Mouse (Mus musculus): Measurements from ENCODE around the gene Arhgef15. TPM values are rescaled to one million over a fixed set of nuclear protein-coding genes. Genes with fewer than 3 reads are reported as not detected.
"Not testable (repeated sequence)": the region's sequence is repeated elsewhere in the genome, so short reads cannot be mapped to it uniquely, and the experiment has no call there.

Gene Arhgef15
- polyA plus RNA-seq, 1 experiment from 2014 or later: 9.6 TPM

DNA sequence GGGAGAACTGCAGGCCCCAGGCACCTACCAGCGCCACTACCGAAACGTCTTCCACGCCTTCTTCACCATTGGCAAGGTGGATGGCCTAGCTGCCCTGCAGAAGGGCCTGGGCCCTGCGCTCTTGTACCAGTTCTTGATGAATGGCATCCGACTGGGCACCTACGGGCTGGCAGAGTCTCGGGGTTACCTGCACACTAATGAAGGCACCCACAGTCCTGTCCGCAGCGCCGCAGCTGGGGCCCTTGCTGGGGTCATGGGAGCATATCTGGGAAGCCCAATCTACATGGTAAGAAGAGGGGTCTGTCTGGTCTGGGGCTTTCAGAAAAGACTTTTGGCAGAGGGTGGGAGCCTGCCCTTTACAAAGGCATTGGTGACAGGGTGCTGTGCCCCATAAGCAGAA, 11.5 kb upstream of the Arhgef15 start:
- ATAC-seq (ENCODE audit: insufficient read depth, low FRiP score): no peak
- H3K4me1 ChIP-seq (ENCODE audit: control insufficient read depth, insufficient read depth, low read length): peaks cover 11% of the 10 kb centered on the region
- H3K36me3 ChIP-seq (ENCODE audit: control insufficient read depth, insufficient read depth, low read length): no peaks in the 10 kb centered on the region
- H3K27ac ChIP-seq (ENCODE audit: low read length): no peak overlapping the region
- no peak overlapping the region for H3K4me3 ChIP-seq (replicated peaks; ENCODE audit: low read length)
- WGBS: 84% methylated on average over 11 of the region's 11 CpGs
- 0 out of 2 replicates have a peak overlapping the region, but pooled peaks have one; percentile 52 for H3K9ac ChIP-seq (ENCODE audit: low read length)
- H3K27me3 ChIP-seq (ENCODE audit: control insufficient read depth, insufficient read depth, low read length): no peaks in the 10 kb centered on the region
- H3K9me3 ChIP-seq (replicated peaks; ENCODE audit: control insufficient read depth, low read length): no peaks in the 10 kb centered on the region
- H3K4me2 ChIP-seq (ENCODE audit: low read depth, low read length): peak overlapping the region; percentile 90; the same call in 1 of the 2 replicates

DNA sequence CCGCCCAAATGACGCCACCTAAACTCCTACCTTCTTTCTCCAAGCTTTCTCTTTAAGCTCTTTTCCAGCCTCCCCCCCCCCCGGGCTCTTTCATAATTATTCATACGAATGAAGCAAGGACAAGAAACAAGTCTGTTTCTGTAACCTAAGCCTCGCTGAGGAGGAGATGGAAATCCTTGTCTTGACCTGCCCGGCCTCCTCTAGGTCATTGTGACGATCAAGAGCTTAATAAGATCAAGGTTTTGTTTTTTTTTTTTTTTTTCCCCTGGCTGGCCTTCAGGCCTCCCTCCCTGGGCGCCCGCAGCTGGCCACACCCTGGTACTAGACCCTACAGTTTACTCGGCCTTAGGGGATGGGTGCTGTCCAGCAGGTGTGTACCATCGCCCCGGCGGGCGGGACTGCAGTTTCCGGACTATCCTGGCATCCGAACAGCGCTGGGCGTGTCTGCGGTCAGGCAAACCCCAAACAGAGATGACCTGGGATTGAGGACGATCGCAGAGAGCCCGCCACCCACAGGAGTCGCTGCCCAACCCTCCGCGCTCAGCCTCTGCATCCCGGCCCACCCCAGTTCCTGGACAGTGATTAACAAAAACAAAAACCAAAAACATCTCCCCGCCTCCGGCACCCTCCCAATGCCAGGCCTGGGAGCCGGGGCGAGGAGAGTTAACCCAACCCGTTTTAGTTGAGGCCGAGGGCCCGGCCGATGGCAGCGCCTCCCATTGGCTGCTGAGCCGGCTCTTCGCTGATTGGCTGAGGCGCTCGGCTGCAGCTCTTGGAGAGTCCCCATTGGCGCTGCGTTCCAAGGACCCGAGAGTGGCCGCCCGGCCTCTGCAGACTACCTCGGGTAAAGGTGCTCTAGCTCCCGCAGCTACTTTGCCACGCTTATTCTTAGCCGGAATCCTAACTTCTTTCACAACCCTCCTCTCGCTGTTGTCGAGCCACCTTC, 10.3 kb upstream of the Arhgef15 start, which contains the start of gene Slc25a35:
Gene Slc25a35, plus strand, starts transcription at position 795 of the 946 bp plus-strand sequence.
- WGBS: under 1% methylated on average over 50 of the region's 50 CpGs
- Histone ChIP-seq H3K9me3 (replicated peaks; ENCODE audit: control insufficient read depth, low read length) (no peaks in the 10 kb centered on the region), H3K27me3 (ENCODE audit: control insufficient read depth, insufficient read depth, low read length) (no peaks in the 10 kb centered on the region), H3K9ac (ENCODE audit: low read length) (peak within 1 kb of the TSS; percentile 62), H3K27ac (ENCODE audit: low read length) (peak within 1 kb of the TSS; percentile 66), H3K4me3 (replicated peaks; ENCODE audit: low read length) (peak within 1 kb of the TSS; percentile 60), H3K4me1 (ENCODE audit: control insufficient read depth, insufficient read depth, low read length) (peaks cover 7% of the 10 kb centered on the region), H3K4me2 (ENCODE audit: low read depth, low read length) (peak within 1 kb of the TSS; percentile 90), H3K36me3 (ENCODE audit: control insufficient read depth, insufficient read depth, low read length) (no peaks in the 10 kb centered on the region)
- peak; percentile 94 for ATAC-seq (ENCODE audit: insufficient read depth, low FRiP score)

DNA sequence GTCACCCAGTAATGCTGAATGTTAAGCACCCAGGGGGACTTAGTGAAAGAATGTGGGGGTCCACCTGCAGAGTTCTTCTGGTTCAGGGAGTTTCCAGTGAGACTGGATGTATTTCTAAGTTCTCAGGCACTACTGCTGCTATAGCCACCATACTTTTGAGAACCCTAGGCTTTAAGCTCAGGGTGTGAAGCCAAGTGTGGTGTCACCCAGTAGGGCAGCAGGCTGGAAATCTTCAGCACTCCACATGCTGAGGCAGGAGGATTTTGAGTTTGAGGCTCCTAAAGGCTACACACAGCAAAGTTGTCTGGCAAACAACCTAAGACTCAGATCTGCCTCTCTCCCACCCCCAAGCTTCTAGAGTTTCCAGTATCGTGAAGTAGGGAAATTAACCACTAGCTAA, 9.3 kb upstream of the Arhgef15 start:
- no peak overlapping the region for H3K9ac ChIP-seq (ENCODE audit: low read length)
- no peak overlapping the region for H3K27ac ChIP-seq (ENCODE audit: low read length)
- no peaks in the 10 kb centered on the region for H3K9me3 ChIP-seq (replicated peaks; ENCODE audit: control insufficient read depth, low read length)
- no peaks in the 10 kb centered on the region for H3K27me3 ChIP-seq (ENCODE audit: control insufficient read depth, insufficient read depth, low read length)
- H3K4me3 ChIP-seq (replicated peaks; ENCODE audit: low read length): no peak overlapping the region
- ATAC-seq (ENCODE audit: insufficient read depth, low FRiP score): no peak
- no peaks in the 10 kb centered on the region for H3K36me3 ChIP-seq (ENCODE audit: control insufficient read depth, insufficient read depth, low read length)
- peak overlapping the region; percentile 90; the same call in 1 of the 2 replicates for H3K4me2 ChIP-seq (ENCODE audit: low read depth, low read length)
- 33% methylated on average over 1 of the region's 1 CpGs for WGBS
- peaks cover 6% of the 10 kb centered on the region for H3K4me1 ChIP-seq (ENCODE audit: control insufficient read depth, insufficient read depth, low read length)

DNA sequence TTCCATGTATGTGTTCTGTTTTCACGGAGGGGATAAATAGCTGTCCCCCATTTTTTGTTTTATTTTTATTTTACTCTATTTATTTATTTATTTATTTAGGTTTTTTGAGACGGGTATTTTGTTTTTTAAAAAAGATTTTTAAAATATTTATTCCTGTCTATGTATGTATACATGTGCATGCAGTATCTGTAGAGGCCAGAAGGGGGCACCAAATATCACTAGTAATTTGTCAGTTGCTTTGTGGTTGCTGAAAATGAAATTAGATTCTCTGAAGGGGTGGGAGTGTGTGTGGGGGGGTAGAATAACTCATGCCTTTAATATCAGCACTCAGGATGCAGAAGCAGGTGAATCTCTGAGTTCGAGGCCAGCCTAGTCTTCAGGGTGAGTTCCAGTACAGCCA, 8.6 kb upstream of the Arhgef15 start:
- H3K9ac ChIP-seq (ENCODE audit: low read length): no peak overlapping the region
- 37% methylated on average over 3 of the region's 3 CpGs for WGBS
- ATAC-seq (ENCODE audit: insufficient read depth, low FRiP score): no peak

DNA sequence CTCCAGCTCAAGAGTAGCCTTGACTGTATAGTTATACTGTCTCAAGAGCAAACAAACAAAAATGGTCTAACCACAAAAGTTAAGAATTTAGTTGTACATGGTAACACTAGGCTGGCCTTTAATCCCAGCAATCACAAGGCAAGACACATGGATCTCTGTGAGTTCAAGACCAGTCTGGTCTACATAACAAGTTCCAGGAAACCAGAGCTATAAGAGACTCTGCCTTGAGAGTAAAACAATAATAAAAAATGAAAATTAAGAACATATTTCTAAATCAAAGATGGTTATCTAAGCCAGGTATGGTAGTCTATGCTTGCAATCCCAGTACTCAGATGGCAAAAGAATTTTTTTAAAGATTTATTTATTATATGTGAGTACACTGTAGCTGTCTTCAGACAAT, 7.8 kb upstream of the Arhgef15 start:
- no peak for ATAC-seq (ENCODE audit: insufficient read depth, low FRiP score)
- Histone ChIP-seq H3K9me3 (replicated peaks; ENCODE audit: control insufficient read depth, low read length) (no peaks in the 10 kb centered on the region), H3K27ac (ENCODE audit: low read length) (no peak overlapping the region), H3K9ac (ENCODE audit: low read length) (no peak overlapping the region), H3K4me2 (ENCODE audit: low read depth, low read length) (no peak overlapping the region), H3K27me3 (ENCODE audit: control insufficient read depth, insufficient read depth, low read length) (no peaks in the 10 kb centered on the region), H3K36me3 (ENCODE audit: control insufficient read depth, insufficient read depth, low read length) (no peaks in the 10 kb centered on the region), H3K4me3 (replicated peaks; ENCODE audit: low read length) (no peak overlapping the region), H3K4me1 (ENCODE audit: control insufficient read depth, insufficient read depth, low read length) (peaks cover 6% of the 10 kb centered on the region)

More for the DNA sequence above, 8.6 kb upstream of the Arhgef15 start:
- Histone ChIP-seq H3K27me3 (ENCODE audit: control insufficient read depth, insufficient read depth, low read length) (no peaks in the 10 kb centered on the region), H3K9me3 (replicated peaks; ENCODE audit: control insufficient read depth, low read length) (no peaks in the 10 kb centered on the region), H3K36me3 (ENCODE audit: control insufficient read depth, insufficient read depth, low read length) (no peaks in the 10 kb centered on the region), H3K4me3 (replicated peaks; ENCODE audit: low read length) (no peak overlapping the region), H3K4me1 (ENCODE audit: control insufficient read depth, insufficient read depth, low read length) (peaks cover 6% of the 10 kb centered on the region), H3K27ac (ENCODE audit: low read length) (no peak overlapping the region), H3K4me2 (ENCODE audit: low read depth, low read length) (no peak overlapping the region)

DNA sequence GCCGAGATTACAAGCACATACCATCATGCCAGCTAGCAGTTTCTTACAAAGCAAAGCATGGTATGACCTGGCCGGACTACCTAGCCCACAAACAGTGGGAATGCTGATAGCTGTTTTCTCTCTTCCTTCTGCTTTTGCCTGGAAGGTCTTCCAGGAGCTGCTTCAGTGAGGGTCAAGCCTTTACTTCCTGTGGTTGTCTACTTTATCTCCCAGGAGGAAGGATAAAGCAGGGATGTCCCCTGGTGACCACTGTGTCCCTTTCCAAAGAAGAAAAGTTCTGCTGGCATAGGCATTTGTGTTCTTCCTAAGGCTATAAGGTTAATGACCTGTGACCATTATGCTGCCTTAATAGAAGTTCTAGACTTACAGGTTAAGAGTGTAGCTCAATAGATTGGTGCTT, 6.1 kb upstream of the Arhgef15 start:
- no peaks in the 10 kb centered on the region for H3K27me3 ChIP-seq (ENCODE audit: control insufficient read depth, insufficient read depth, low read length)
- no peak overlapping the region for H3K9ac ChIP-seq (ENCODE audit: low read length)
- H3K4me3 ChIP-seq (replicated peaks; ENCODE audit: low read length): no peak overlapping the region
- 78% methylated on average over 2 of the region's 2 CpGs for WGBS
- ATAC-seq (ENCODE audit: insufficient read depth, low FRiP score): no peak
- no peak overlapping the region for H3K4me2 ChIP-seq (ENCODE audit: low read depth, low read length)
- no peaks in the 10 kb centered on the region for H3K36me3 ChIP-seq (ENCODE audit: control insufficient read depth, insufficient read depth, low read length)
- H3K4me1 ChIP-seq (ENCODE audit: control insufficient read depth, insufficient read depth, low read length): peaks cover 6% of the 10 kb centered on the region
- H3K27ac ChIP-seq (ENCODE audit: low read length): no peak overlapping the region
- H3K9me3 ChIP-seq (replicated peaks; ENCODE audit: control insufficient read depth, low read length): no peaks in the 10 kb centered on the region

DNA sequence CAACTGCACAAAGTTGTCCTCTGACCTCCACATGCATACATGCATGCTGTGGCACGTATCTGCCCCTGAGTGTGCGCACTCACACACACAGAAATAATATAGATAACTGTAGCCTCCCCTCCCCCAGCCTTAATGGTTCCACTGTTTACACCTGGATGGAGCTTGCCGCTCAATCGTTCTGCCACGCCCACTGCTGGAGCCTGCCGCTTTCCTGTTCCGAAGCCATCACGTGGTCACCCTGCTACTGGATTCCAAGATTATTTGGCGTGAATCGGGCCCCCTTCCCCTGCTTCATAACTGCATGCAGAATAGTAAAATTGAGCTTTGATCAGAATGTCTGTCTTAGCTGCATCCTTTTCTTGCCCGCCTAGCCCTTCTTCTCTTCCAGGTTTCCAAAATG, 4.9 kb upstream of the Arhgef15 start:
- H3K4me3 ChIP-seq (replicated peaks; ENCODE audit: low read length): not testable (repeated sequence)

DNA sequence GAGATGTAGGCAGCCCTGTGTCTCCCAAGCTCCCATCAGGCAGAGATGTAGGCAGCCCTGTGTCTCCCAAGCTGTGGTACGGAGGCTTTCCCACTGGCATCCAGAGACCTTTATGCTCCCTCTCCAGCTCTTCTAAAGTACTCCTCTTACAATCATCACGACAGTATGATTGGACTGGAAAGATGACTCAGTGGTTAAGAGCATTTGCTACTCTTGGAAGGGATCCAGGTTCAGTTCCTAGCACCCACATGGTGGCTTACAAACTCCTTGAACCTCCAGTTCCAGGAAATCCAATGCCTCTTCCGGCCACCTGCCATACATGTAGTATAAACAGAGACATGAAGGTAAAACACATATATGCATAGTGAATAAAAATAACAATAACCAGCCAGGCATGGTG, 4.3 kb upstream of the Arhgef15 start:
- no peak overlapping the region for H3K4me2 ChIP-seq (ENCODE audit: low read depth, low read length)
- no peaks in the 10 kb centered on the region for H3K4me1 ChIP-seq (ENCODE audit: control insufficient read depth, insufficient read depth, low read length)
- H3K36me3 ChIP-seq (ENCODE audit: control insufficient read depth, insufficient read depth, low read length): no peaks in the 10 kb centered on the region
- H3K4me3 ChIP-seq (replicated peaks; ENCODE audit: low read length): no peak overlapping the region
- ATAC-seq (ENCODE audit: insufficient read depth, low FRiP score): no peak
- no peaks in the 10 kb centered on the region for H3K27me3 ChIP-seq (ENCODE audit: control insufficient read depth, insufficient read depth, low read length)
- no peaks in the 10 kb centered on the region for H3K9me3 ChIP-seq (replicated peaks; ENCODE audit: control insufficient read depth, low read length)
- 62% methylated on average over 3 of the region's 3 CpGs for WGBS
- no peak overlapping the region for H3K27ac ChIP-seq (ENCODE audit: low read length)
- no peak overlapping the region for H3K9ac ChIP-seq (ENCODE audit: low read length)

More for the DNA sequence above, 4.9 kb upstream of the Arhgef15 start:
- H3K9ac ChIP-seq (ENCODE audit: low read length); H3K27ac ChIP-seq (ENCODE audit: low read length); H3K4me1 ChIP-seq (ENCODE audit: control insufficient read depth, insufficient read depth, low read length); H3K4me2 ChIP-seq (ENCODE audit: low read depth, low read length); H3K9me3 ChIP-seq (replicated peaks; ENCODE audit: control insufficient read depth, low read length); ATAC-seq (ENCODE audit: insufficient read depth, low FRiP score); H3K36me3 ChIP-seq (ENCODE audit: control insufficient read depth, insufficient read depth, low read length); H3K27me3 ChIP-seq (ENCODE audit: control insufficient read depth, insufficient read depth, low read length): not testable (repeated sequence)
- 13% methylated on average over 11 of the region's 11 CpGs for WGBS

DNA sequence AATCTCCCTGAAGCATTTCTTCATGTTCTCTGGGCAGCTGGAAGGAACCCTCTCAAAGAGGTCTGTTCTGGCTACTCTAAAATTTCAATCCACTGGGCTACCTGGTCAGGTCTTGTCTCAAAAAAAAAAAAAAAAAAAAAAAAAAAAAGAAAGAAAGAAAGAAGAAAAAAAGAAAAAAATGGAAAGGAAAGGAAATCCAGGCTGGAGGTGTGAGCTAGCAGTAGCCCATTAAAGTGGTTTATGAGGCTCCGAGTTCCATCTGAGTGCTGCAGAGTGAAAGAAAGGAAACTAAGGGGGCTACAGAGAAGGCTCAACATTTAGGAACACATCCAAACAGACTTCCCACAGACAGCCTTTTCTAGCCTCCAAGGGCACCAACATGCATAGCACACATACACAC, 691 bp upstream of the Arhgef15 start:
- H3K4me2 ChIP-seq (ENCODE audit: low read depth, low read length): no peak overlapping the region
- WGBS: 85% methylated on average over 1 of the region's 1 CpGs
- no peak overlapping the region for H3K9ac ChIP-seq (ENCODE audit: low read length)
- H3K27me3 ChIP-seq (ENCODE audit: control insufficient read depth, insufficient read depth, low read length): peaks cover 13% of the 10 kb centered on the region; the same call in 1 of the 2 replicates
- no peak overlapping the region for H3K4me3 ChIP-seq (replicated peaks; ENCODE audit: low read length)
- 0 out of 2 replicates have a peak, but pooled peaks cover 4% of the 10 kb centered on the region for H3K4me1 ChIP-seq (ENCODE audit: control insufficient read depth, insufficient read depth, low read length)
- no peaks in the 10 kb centered on the region for H3K36me3 ChIP-seq (ENCODE audit: control insufficient read depth, insufficient read depth, low read length)
- H3K9me3 ChIP-seq (replicated peaks; ENCODE audit: control insufficient read depth, low read length): no peaks in the 10 kb centered on the region
- H3K27ac ChIP-seq (ENCODE audit: low read length): no peak overlapping the region
- no peak for ATAC-seq (ENCODE audit: insufficient read depth, low FRiP score)
